Mouse (Mus musculus): Measurements from ENCODE around the gene Gan. TPM values are rescaled to one million over a fixed set of nuclear protein-coding genes. Genes with fewer than 3 reads are reported as not detected.

Gan gene
- polyA plus RNA-seq, 1 experiment from 2014 or later, result 3.9 TPM

GRCm38 (mm10) chr8:117172904-117173303, 15.0 kb downstream of the Gan start:
- 84% methylated on average over 7 of the region's 7 CpGs for WGBS (ENCODE audit: missing documents)
- peaks cover 72% of the 10 kb centered on the region for H3K79me2 ChIP-seq (ENCODE audit: inconsistent target)
- no peak overlapping the region for H3K4me3 ChIP-seq (ENCODE audit: inconsistent target)
- peaks cover 5% of the 10 kb centered on the region; the same call in 1 of the 2 replicates for H3K36me3 ChIP-seq (ENCODE audit: inconsistent target)
- no peak overlapping the region for H3K27ac ChIP-seq

- 100% methylated on average over 3 of the region's 3 CpGs for WGBS (ENCODE audit: missing documents)
- H3K4me3 ChIP-seq (ENCODE audit: inconsistent target), result no peak overlapping the region
- peaks cover 5% of the 10 kb centered on the region; the same call in 1 of the 2 replicates for H3K36me3 ChIP-seq (ENCODE audit: inconsistent target)
These were observed 15.8 kb downstream of the Gan start for GRCm38 (mm10) chr8:117173690-117174089.

GRCm38 (mm10) chr8:117174536-117174935, 16.6 kb downstream of the Gan start:
- H3K27ac ChIP-seq, result no peak overlapping the region
- H3K4me3 ChIP-seq (ENCODE audit: inconsistent target), result no peak overlapping the region
- peaks cover 67% of the 10 kb centered on the region for H3K79me2 ChIP-seq (ENCODE audit: inconsistent target)
- H3K36me3 ChIP-seq (ENCODE audit: inconsistent target), result peaks cover 5% of the 10 kb centered on the region; the same call in 1 of the 2 replicates
- WGBS (ENCODE audit: missing documents), result 97% methylated on average over 5 of the region's 5 CpGs

More at GRCm38 (mm10) chr8:117173690-117174089, 15.8 kb downstream of the Gan start:
- Histone ChIP-seq H3K79me2 (ENCODE audit: inconsistent target) (peaks cover 67% of the 10 kb centered on the region), H3K27ac (no peak overlapping the region)

GRCm38 (mm10) chr8:117176308-117176707, 18.4 kb downstream of the Gan start:
- WGBS (ENCODE audit: missing documents), result 94% methylated on average over 5 of the region's 5 CpGs
- H3K4me3 ChIP-seq (ENCODE audit: inconsistent target), result no peak overlapping the region
- peaks cover 65% of the 10 kb centered on the region for H3K79me2 ChIP-seq (ENCODE audit: inconsistent target)
- H3K27ac ChIP-seq, result no peak overlapping the region
- H3K36me3 ChIP-seq (ENCODE audit: inconsistent target), result peaks cover 5% of the 10 kb centered on the region; the same call in 1 of the 2 replicates

GRCm38 (mm10) chr8:117177236-117177635, 19.3 kb downstream of the Gan start:
- Histone ChIP-seq H3K27ac (peak overlapping the region; percentile 49), H3K4me3 (ENCODE audit: inconsistent target) (no peak overlapping the region), H3K36me3 (ENCODE audit: inconsistent target) (peaks cover 5% of the 10 kb centered on the region; the same call in 1 of the 2 replicates), H3K79me2 (ENCODE audit: inconsistent target) (peaks cover 64% of the 10 kb centered on the region)
- WGBS (ENCODE audit: missing documents), result 98% methylated on average over 7 of the region's 7 CpGs

GRCm38 (mm10) chr8:117178039-117178438, 20.1 kb downstream of the Gan start:
- WGBS (ENCODE audit: missing documents), result 90% methylated on average over 2 of the region's 2 CpGs
- Histone ChIP-seq H3K27ac (peak overlapping the region; percentile 49), H3K4me3 (ENCODE audit: inconsistent target) (no peak overlapping the region), H3K79me2 (ENCODE audit: inconsistent target) (peaks cover 58% of the 10 kb centered on the region), H3K36me3 (ENCODE audit: inconsistent target) (peaks cover 5% of the 10 kb centered on the region; the same call in 1 of the 2 replicates)

GRCm38 (mm10) chr8:117178676-117179075, 20.7 kb downstream of the Gan start:
- 98% methylated on average over 6 of the region's 6 CpGs for WGBS (ENCODE audit: missing documents)
- peaks cover 51% of the 10 kb centered on the region for H3K79me2 ChIP-seq (ENCODE audit: inconsistent target)
- no peak overlapping the region for H3K4me3 ChIP-seq (ENCODE audit: inconsistent target)
- H3K27ac ChIP-seq, result no peak overlapping the region
- peaks cover 5% of the 10 kb centered on the region; the same call in 1 of the 2 replicates for H3K36me3 ChIP-seq (ENCODE audit: inconsistent target)

GRCm38 (mm10) chr8:117182746-117183145, 24.8 kb downstream of the Gan start:
- H3K79me2 ChIP-seq (ENCODE audit: inconsistent target), result peaks cover 33% of the 10 kb centered on the region
- H3K27ac ChIP-seq, result no peak overlapping the region
- peaks cover 28% of the 10 kb centered on the region for H3K36me3 ChIP-seq (ENCODE audit: inconsistent target)
- 100% methylated on average over 4 of the region's 4 CpGs for WGBS (ENCODE audit: missing documents)
- H3K4me3 ChIP-seq (ENCODE audit: inconsistent target), result no peak overlapping the region

GRCm38 (mm10) chr8:117183664-117184377, 25.9 kb downstream of the Gan start:
- no peak overlapping the region for H3K4me3 ChIP-seq (ENCODE audit: inconsistent target)
- WGBS (ENCODE audit: missing documents), result 55% methylated on average over 8 of the region's 8 CpGs
- peaks cover 39% of the 10 kb centered on the region for H3K36me3 ChIP-seq (ENCODE audit: inconsistent target)
- H3K79me2 ChIP-seq (ENCODE audit: inconsistent target), result peaks cover 29% of the 10 kb centered on the region
- H3K27ac ChIP-seq, result no peak overlapping the region

- Histone ChIP-seq H3K4me3 (ENCODE audit: inconsistent target) (no peak overlapping the region), H3K79me2 (ENCODE audit: inconsistent target) (no peaks in the 10 kb centered on the region), H3K36me3 (ENCODE audit: inconsistent target) (peaks cover 71% of the 10 kb centered on the region), H3K27ac (no peak overlapping the region)
- WGBS (ENCODE audit: missing documents), result 100% methylated on average over 4 of the region's 4 CpGs
These were observed 36.4 kb downstream of the Gan start for GRCm38 (mm10) chr8:117194355-117194754.

- WGBS (ENCODE audit: missing documents), result 80% methylated on average over 3 of the region's 4 CpGs
- Histone ChIP-seq H3K4me3 (ENCODE audit: inconsistent target) (no peak overlapping the region), H3K79me2 (ENCODE audit: inconsistent target) (no peaks in the 10 kb centered on the region), H3K27ac (no peak overlapping the region), H3K36me3 (ENCODE audit: inconsistent target) (peaks cover 49% of the 10 kb centered on the region)
These were observed 38.7 kb downstream of the Gan start for GRCm38 (mm10) chr8:117196593-117196992.

GRCm38 (mm10) chr8:117197551-117197950, 39.6 kb downstream of the Gan start:
- no peak overlapping the region for H3K4me3 ChIP-seq (ENCODE audit: inconsistent target)
- no peaks in the 10 kb centered on the region for H3K79me2 ChIP-seq (ENCODE audit: inconsistent target)
- 98% methylated on average over 6 of the region's 6 CpGs for WGBS (ENCODE audit: missing documents)
- H3K36me3 ChIP-seq (ENCODE audit: inconsistent target), result peaks cover 40% of the 10 kb centered on the region
- H3K27ac ChIP-seq, result peak overlapping the region; percentile 73

- WGBS (ENCODE audit: missing documents), result 23% methylated on average over 20 of the region's 20 CpGs
- H3K79me2 ChIP-seq (ENCODE audit: inconsistent target), result no peaks in the 10 kb centered on the region
- peaks cover 33% of the 10 kb centered on the region for H3K36me3 ChIP-seq (ENCODE audit: inconsistent target)
- no peak overlapping the region for H3K4me3 ChIP-seq (ENCODE audit: inconsistent target)
- peak overlapping the region; percentile 73 for H3K27ac ChIP-seq
These were observed 40.4 kb downstream of the Gan start for GRCm38 (mm10) chr8:117198141-117198935.

- H3K79me2 ChIP-seq (ENCODE audit: inconsistent target), result no peaks in the 10 kb centered on the region
- 92% methylated on average over 6 of the region's 6 CpGs for WGBS (ENCODE audit: missing documents)
- H3K27ac ChIP-seq, result no peak overlapping the region
- H3K36me3 ChIP-seq (ENCODE audit: inconsistent target), result peaks cover 30% of the 10 kb centered on the region; the same call in 1 of the 2 replicates
- no peak overlapping the region for H3K4me3 ChIP-seq (ENCODE audit: inconsistent target)
These were observed 41.7 kb downstream of the Gan start for GRCm38 (mm10) chr8:117199658-117200057.

GRCm38 (mm10) chr8:117200346-117200745, 42.4 kb downstream of the Gan start:
- Histone ChIP-seq H3K4me3 (ENCODE audit: inconsistent target) (no peak overlapping the region), H3K36me3 (ENCODE audit: inconsistent target) (peaks cover 23% of the 10 kb centered on the region; the same call in 1 of the 2 replicates), H3K79me2 (ENCODE audit: inconsistent target) (no peaks in the 10 kb centered on the region), H3K27ac (no peak overlapping the region)
- WGBS (ENCODE audit: missing documents), result 88% methylated on average over 13 of the region's 13 CpGs
